Mouse (Mus musculus) heart, embryonic 14.5 days (tissue): ENCODE results near the gene Tnfaip8l1. TPM values are rescaled to one million over a fixed set of nuclear protein-coding genes. Genes with fewer than 3 reads are reported as not detected.

Experiments used
- ATAC-seq: fragments of 200-750 bp; cut with Nextera tagmentation; 2 replicates; pipeline ENCODE4 v1.8.0; 2017; ENCODE audit warnings: low read depth, moderate TSS enrichment; ENCODE audit not compliant: insufficient number of reproducible peaks, insufficient read depth, low FRiP score
- H3K27ac ChIP-seq, 2 experiments: fragments of 200-500 bp in 1 of 2; fragments of 300-500 bp in 1 of 2; sonication (generic) in 1 of 2; replicated peaks in 1 of 2; 2 replicates each; pipeline ENCODE4 v1.5.1; 2012 to 2014; ENCODE audit warnings: low read depth in 2 of 2, low read length in 2 of 2, control low read depth in 1 of 2, mild to moderate bottlenecking in 1 of 2, mixed read lengths in 1 of 2; ENCODE audit not compliant: control insufficient read depth in 1 of 2, insufficient read depth in 1 of 2
- H3K27me3 ChIP-seq: fragments of 300-500 bp; sonication (generic); 2 replicates; pipeline ENCODE4 v1.6.1; 2014; ENCODE audit warnings: mild to moderate bottlenecking, low read length, control low read depth; ENCODE audit not compliant: control insufficient read depth, insufficient read depth
- H3K36me3 ChIP-seq: fragments of 300-500 bp; sonication (generic); 2 replicates; pipeline ENCODE4 v1.6.1; 2014; ENCODE audit warnings: mild to moderate bottlenecking, control low read depth, low read length, mixed read lengths; ENCODE audit not compliant: control insufficient read depth, insufficient read depth
- H3K4me1 ChIP-seq, 2 experiments: fragments of 200-500 bp in 1 of 2; fragments of 300-500 bp in 1 of 2; sonication (generic) in 1 of 2; 2 replicates each; pipeline ENCODE4 v1.6.1; 2012 to 2014; ENCODE audit warnings: low read length in 2 of 2, control low read depth in 1 of 2, mixed read lengths in 1 of 2; ENCODE audit not compliant: control insufficient read depth in 2 of 2, insufficient read depth in 2 of 2
- H3K4me2 ChIP-seq: fragments of 300-500 bp; sonication (generic); 2 replicates; pipeline ENCODE4 v1.6.1; 2014; ENCODE audit warnings: mild to moderate bottlenecking, low read length
- H3K4me3 ChIP-seq, 2 experiments: fragments of 200-500 bp in 1 of 2; fragments of 300-500 bp in 1 of 2; sonication (generic) in 1 of 2; 2 replicates each; pipeline ENCODE4 v1.5.1; 2012 to 2014; ENCODE audit warnings: low read length in 2 of 2, mild to moderate bottlenecking in 2 of 2, control low read depth in 1 of 2, low read depth in 1 of 2, moderate library complexity in 1 of 2; ENCODE audit not compliant: control insufficient read depth in 1 of 2, insufficient read depth in 1 of 2
- H3K9ac ChIP-seq: fragments of 300-500 bp; sonication (generic); 2 replicates; pipeline ENCODE4 v1.6.1; 2014; ENCODE audit warnings: mild to moderate bottlenecking, low read length
- H3K9me3 ChIP-seq: fragments of 300-500 bp; sonication (generic); 2 replicates; pipeline ENCODE4 v1.6.1; 2016; ENCODE audit warnings: low read length, control low read depth; ENCODE audit not compliant: control insufficient read depth
- WGBS: fragments of 180-500 bp; shearing (Covaris S2); extraction: QIAGEN DNeasy Blood & Tissue Kit; methylation state at CpG from one replicate; pipeline ENCODE4 v1.1.7; 2014; 5-methylcytosine and 5-hydroxymethylcytosine counted together
- polyA plus RNA-seq: library from polyadenylated mRNA; unstranded; fragments of >200 nt; fragmentation: Nextera tagmentation; extraction: Ambion mirVana; gene quantifications from 2 replicates; pipeline ENCODE4 v1.2.1, GENCODE M21; 2014

Tnfaip8l1 gene
- polyA plus RNA-seq, 1 experiment from 2014 or later: 8.9 TPM

DNA sequence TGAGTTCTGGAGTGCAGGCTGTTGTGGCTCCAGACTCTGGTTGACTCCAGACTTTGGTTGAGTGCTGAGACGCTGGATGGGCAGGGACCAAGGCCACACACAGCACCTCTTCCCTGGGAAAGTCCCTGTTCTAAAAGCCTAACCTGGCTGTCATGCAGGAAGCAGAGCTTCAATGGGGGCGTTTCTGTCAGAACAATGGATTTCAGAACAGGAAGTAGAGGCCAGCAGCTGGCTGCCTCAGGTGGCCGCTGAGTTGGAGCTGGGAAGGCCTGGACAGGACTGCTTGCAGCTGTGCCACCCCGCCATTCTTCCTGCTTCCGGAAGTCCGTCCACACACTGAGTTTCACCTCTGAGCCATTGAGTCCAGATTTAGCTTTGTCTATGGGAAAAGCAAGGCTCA is 7.6 kb downstream of the Tnfaip8l1 start:
- Histone ChIP-seq H3K27ac (peak overlapping the region; percentile 51 to 68), H3K9me3 (no peaks in the 10 kb centered on the region), H3K9ac (no peak overlapping the region), H3K27me3 (no peaks in the 10 kb centered on the region), H3K36me3 (peaks cover 13% of the 10 kb centered on the region), H3K4me2 (no peak overlapping the region), H3K4me3 (no peak overlapping the region), H3K4me1 (0 out of 4 replicates have a peak, but pooled peaks cover 0 to 2% of the 10 kb centered on the region in 2 experiments)
- WGBS: 47% methylated on average over 6 of the region's 6 CpGs
- ATAC-seq: 0 out of 2 replicates have a peak, but pooled peaks have one; percentile 29

- H3K36me3 ChIP-seq: peaks cover 21% of the 10 kb centered on the region
- H3K4me3 ChIP-seq: no peak overlapping the region
- H3K4me1 ChIP-seq: 0 out of 4 replicates have a peak, but pooled peaks cover 0 to 2% of the 10 kb centered on the region in 2 experiments
- 56% methylated on average over 10 of the region's 10 CpGs for WGBS
- ATAC-seq: no peak
- no peak overlapping the region for H3K9ac ChIP-seq
- H3K4me2 ChIP-seq: no peak overlapping the region
- H3K9me3 ChIP-seq: no peaks in the 10 kb centered on the region
- peak overlapping the region; percentile 51 to 68 for H3K27ac ChIP-seq
- H3K27me3 ChIP-seq: no peaks in the 10 kb centered on the region
These were observed 8.4 kb downstream of the Tnfaip8l1 start for GRCm38 (mm10) chr17:56170636-56171035.

GRCm38 (mm10) chr17:56171456-56171855 is 9.2 kb downstream of the Tnfaip8l1 start:
- H3K9ac ChIP-seq: no peak overlapping the region
- no peak overlapping the region for H3K27ac ChIP-seq
- WGBS: 61% methylated on average over 9 of the region's 9 CpGs
- H3K36me3 ChIP-seq: peaks cover 29% of the 10 kb centered on the region
- no peak overlapping the region for H3K4me3 ChIP-seq
- ATAC-seq: no peak
- H3K27me3 ChIP-seq: no peaks in the 10 kb centered on the region
- no peak overlapping the region for H3K4me2 ChIP-seq
- H3K9me3 ChIP-seq: no peaks in the 10 kb centered on the region
- 0 out of 4 replicates have a peak, but pooled peaks cover 0 to 2% of the 10 kb centered on the region in 2 experiments for H3K4me1 ChIP-seq

GRCm38 (mm10) chr17:56171881-56172280 is 9.6 kb downstream of the Tnfaip8l1 start:
- Histone ChIP-seq H3K4me3 (no peak overlapping the region), H3K9ac (no peak overlapping the region), H3K27me3 (no peaks in the 10 kb centered on the region), H3K9me3 (no peaks in the 10 kb centered on the region), H3K27ac (no peak overlapping the region), H3K4me2 (no peak overlapping the region), H3K36me3 (peaks cover 33% of the 10 kb centered on the region), H3K4me1 (0 out of 4 replicates have a peak, but pooled peaks cover 0 to 2% of the 10 kb centered on the region in 2 experiments)
- WGBS: 92% methylated on average over 17 of the region's 17 CpGs
- ATAC-seq: no peak

GRCm38 (mm10) chr17:56173401-56174046 is 11.2 kb downstream of the Tnfaip8l1 start:
- no peaks in the 10 kb centered on the region for H3K9me3 ChIP-seq
- H3K4me2 ChIP-seq: no peak overlapping the region
- no peaks in the 10 kb centered on the region for H3K27me3 ChIP-seq
- no peak overlapping the region for H3K9ac ChIP-seq
- ATAC-seq: no peak
- no peak overlapping the region for H3K4me3 ChIP-seq
- 0 out of 4 replicates have a peak, but pooled peaks cover 0 to 2% of the 10 kb centered on the region in 2 experiments for H3K4me1 ChIP-seq
- peaks cover 49% of the 10 kb centered on the region for H3K36me3 ChIP-seq
- WGBS: 55% methylated on average over 10 of the region's 10 CpGs
- no peak overlapping the region for H3K27ac ChIP-seq

- Histone ChIP-seq H3K4me2 (no peak overlapping the region), H3K9me3 (no peaks in the 10 kb centered on the region), H3K27me3 (no peaks in the 10 kb centered on the region), H3K9ac (no peak overlapping the region), H3K4me1 (no peaks in the 10 kb centered on the region), H3K27ac (no peak overlapping the region), H3K36me3 (peaks cover 68% of the 10 kb centered on the region), H3K4me3 (no peak overlapping the region)
- 98% methylated on average over 3 of the region's 3 CpGs for WGBS
- no peak for ATAC-seq
These were observed 13.1 kb downstream of the Tnfaip8l1 start for GRCm38 (mm10) chr17:56175416-56175815.

DNA sequence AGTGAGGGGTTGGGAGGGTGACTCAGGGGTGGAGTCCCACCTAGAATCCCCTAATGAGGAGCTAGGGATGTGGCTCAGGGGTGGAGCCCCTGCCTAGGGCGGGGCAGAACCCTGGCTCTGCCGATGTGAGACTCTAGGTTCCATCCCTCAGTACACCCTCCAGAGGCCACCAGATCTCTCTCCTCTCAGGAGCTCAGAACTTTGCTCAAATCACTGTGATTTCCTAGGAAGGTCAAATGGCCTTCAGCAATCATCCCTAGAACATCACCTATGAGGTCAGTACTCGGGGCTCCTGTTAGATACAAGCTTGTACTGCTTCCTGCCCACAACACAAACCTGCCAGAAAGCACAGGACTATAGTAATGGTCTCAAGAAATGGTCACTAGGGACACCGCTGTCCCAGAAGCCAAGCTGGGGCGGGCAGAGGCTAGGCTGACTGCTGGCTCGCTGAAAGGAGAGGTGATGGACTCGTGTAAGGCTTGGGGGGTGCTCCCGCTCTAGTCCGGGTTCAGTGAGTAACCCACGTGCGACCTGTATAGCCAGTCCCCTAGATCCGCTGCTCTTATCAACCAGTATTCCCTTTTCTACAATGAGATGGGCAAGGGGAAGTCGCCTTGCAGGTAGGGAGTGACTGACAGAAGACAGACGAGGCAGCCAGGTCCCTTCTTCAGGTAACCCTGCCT is 20.8 kb downstream of the Tnfaip8l1 start:
- Histone ChIP-seq H3K36me3 (peaks cover 61% of the 10 kb centered on the region), H3K9ac (peak overlapping the region; percentile 88), H3K4me3 (peak overlapping the region; percentile 88 to 95), H3K9me3 (no peaks in the 10 kb centered on the region), H3K27me3 (no peaks in the 10 kb centered on the region), H3K4me2 (peak overlapping the region; percentile 87), H3K4me1 (peaks cover 3 to 15% of the 10 kb centered on the region in 2 experiments), H3K27ac (peak overlapping the region; percentile 55 to 59; a peak in 3 of 4 replicates)
- WGBS: 0% methylated on average over 14 of the region's 14 CpGs
- ATAC-seq: peak; percentile 13; the same call in 1 of the 2 replicates
